Mouse (Mus musculus) MEL (cell line): ENCODE measurements around the gene Lrp6. TPM values are rescaled to one million over a fixed set of nuclear protein-coding genes. Genes with fewer than 3 reads are reported as not detected.

Source experiments
- DNase-seq: peaks from one replicate; pipeline ENCODE4 v3.0.0; 2011; ENCODE audit warnings: low read depth, low spot score
- H3K27ac ChIP-seq: 2 replicates; pipeline ENCODE4 v1.5.1; 2012; ENCODE audit warnings: low read depth, mild to moderate bottlenecking, control low read depth, low read length, moderate library complexity; ENCODE audit not compliant: control insufficient read depth
- H3K27me3 ChIP-seq, 2 experiments: fragments of 150-350 bp in 1 of 2; sonication (generic) in 1 of 2; 2 replicates each; pipeline ENCODE4 v1.6.1; 2012; ENCODE audit warnings: low read length in 2 of 2, mild to moderate bottlenecking in 2 of 2, improper control_type of control experiment in 1 of 2, moderate library complexity in 1 of 2; ENCODE audit not compliant: insufficient read depth in 2 of 2, control insufficient read depth in 1 of 2
- H3K36me3 ChIP-seq, 2 experiments: 2 replicates each; pipeline ENCODE4 v1.6.1; 2012 to 2014; ENCODE audit warnings: low read length in 2 of 2, improper control_type of control experiment in 1 of 2, inconsistent platforms in 1 of 2, mild to moderate bottlenecking in 1 of 2; ENCODE audit not compliant: insufficient read depth in 2 of 2, control insufficient read depth in 1 of 2
- H3K4me1 ChIP-seq, 2 experiments: fragments of 150-350 bp in 1 of 2; sonication (generic) in 1 of 2; 2 replicates each; pipeline ENCODE4 v1.6.1; 2012; ENCODE audit warnings: low read length in 2 of 2, improper control_type of control experiment in 1 of 2, mild to moderate bottlenecking in 1 of 2; ENCODE audit not compliant: insufficient read depth in 2 of 2, control insufficient read depth in 1 of 2
- H3K4me3 ChIP-seq, 2 experiments: fragments of 150-350 bp in 1 of 2; sonication (generic) in 1 of 2; 2 replicates each; pipeline ENCODE4 v1.5.1; 2012; ENCODE audit warnings: low read depth in 2 of 2, low read length in 2 of 2, mild to moderate bottlenecking in 2 of 2, moderate library complexity in 2 of 2, control low read depth in 1 of 2, improper control_type of control experiment in 1 of 2; ENCODE audit not compliant: control insufficient read depth in 1 of 2, insufficient read depth in 1 of 2
- H3K79me2 ChIP-seq: 2 replicates; pipeline ENCODE4 v1.6.1; 2012; ENCODE audit warnings: mild to moderate bottlenecking, low read length, moderate library complexity; ENCODE audit not compliant: control insufficient read depth, poor library complexity, insufficient read depth
- H3K9ac ChIP-seq: 2 replicates; pipeline ENCODE4 v1.6.1; 2012; ENCODE audit warnings: low read depth, mild to moderate bottlenecking, control low read depth, low read length, moderate library complexity; ENCODE audit not compliant: control insufficient read depth, poor library complexity, severe bottlenecking
- H3K9me3 ChIP-seq: fragments of 150-350 bp; sonication (generic); replicated peaks from 2 replicates; pipeline ENCODE4 v1.6.1; 2012; ENCODE audit warnings: mild to moderate bottlenecking, low read length, improper control_type of control experiment, moderate library complexity; ENCODE audit not compliant: insufficient read depth
- CHD1 ChIP-seq: IDR thresholded peaks from 2 replicates; pipeline ENCODE4 v1.6.1; 2012; ENCODE audit warnings: low read depth, mild to moderate bottlenecking, inconsistent platforms, low read length, improper control_type of control experiment
- CHD2 ChIP-seq: IDR thresholded peaks from 2 replicates; pipeline ENCODE4 v1.6.1; 2011; ENCODE audit warnings: low read length, improper control_type of control experiment
- E2F4 ChIP-seq: IDR thresholded peaks from 2 replicates; pipeline ENCODE4 v1.6.1; 2011; ENCODE audit warnings: low read depth, low read length, improper control_type of control experiment, borderline replicate concordance
- ELF1 ChIP-seq: IDR thresholded peaks from 2 replicates; pipeline ENCODE4 v1.6.1; 2014; ENCODE audit warnings: low read depth, mild to moderate bottlenecking, inconsistent platforms, low read length, improper control_type of control experiment, moderate library complexity
- ETS1 ChIP-seq: IDR thresholded peaks from 2 replicates; pipeline ENCODE4 v1.6.1; 2012; ENCODE audit warnings: low read depth, mild to moderate bottlenecking, inconsistent platforms, low read length, improper control_type of control experiment, moderate library complexity
- GATA1 ChIP-seq: IDR thresholded peaks from 2 replicates; pipeline ENCODE4 v1.6.1; 2011; ENCODE audit warnings: low read depth, low read length, improper control_type of control experiment
- JUND ChIP-seq: IDR thresholded peaks from 2 replicates; pipeline ENCODE4 v1.6.1; 2011; ENCODE audit warnings: low read depth, mild to moderate bottlenecking, improper control_type of control experiment, low read length
- MAX ChIP-seq: IDR thresholded peaks from 2 replicates; pipeline ENCODE4 v1.6.1; 2011; ENCODE audit warnings: low read length, improper control_type of control experiment
- MAZ ChIP-seq: IDR thresholded peaks from 2 replicates; pipeline ENCODE4 v1.6.1; 2012; ENCODE audit warnings: low read depth, mild to moderate bottlenecking, inconsistent platforms, low read length, improper control_type of control experiment
- MEF2A ChIP-seq: IDR thresholded peaks from 2 replicates; pipeline ENCODE4 v1.6.1; 2014; ENCODE audit warnings: low read depth, mild to moderate bottlenecking, inconsistent platforms, low read length, improper control_type of control experiment; ENCODE audit not compliant: poor library complexity, insufficient replicate concordance, severe bottlenecking; ENCODE audit errors: extremely low read depth
- MYB ChIP-seq: IDR thresholded peaks from 2 replicates; pipeline ENCODE4 v1.6.1; 2011; ENCODE audit warnings: mild to moderate bottlenecking, low read depth, low read length, improper control_type of control experiment
- POLR2AphosphoS5 ChIP-seq: IDR thresholded peaks from 2 replicates; pipeline ENCODE4 v1.6.1; 2012; ENCODE audit warnings: low read depth, borderline replicate concordance, mild to moderate bottlenecking, inconsistent platforms, low read length, moderate library complexity, mixed read lengths
- RAD21 ChIP-seq: IDR thresholded peaks from 2 replicates; pipeline ENCODE4 v1.6.1; 2011; ENCODE audit warnings: mild to moderate bottlenecking, low read depth, low read length, improper control_type of control experiment
- UBTF ChIP-seq: IDR thresholded peaks from 2 replicates; pipeline ENCODE4 v1.6.1; 2012; ENCODE audit warnings: low read depth, mild to moderate bottlenecking, inconsistent platforms, low read length, improper control_type of control experiment, moderate library complexity, borderline replicate concordance; ENCODE audit not compliant: insufficient read depth
- USF2 ChIP-seq, 2 experiments: IDR thresholded peaks; 2 replicates each; pipeline ENCODE4 v1.6.1; 2011 to 2012; ENCODE audit warnings: improper control_type of control experiment in 2 of 2, low read length in 2 of 2, borderline replicate concordance in 1 of 2, inconsistent platforms in 1 of 2, low read depth in 1 of 2, mild to moderate bottlenecking in 1 of 2; ENCODE audit not compliant: insufficient read depth in 1 of 2
- ZC3H11A ChIP-seq: IDR thresholded peaks from 2 replicates; pipeline ENCODE4 v1.6.1; 2012; ENCODE audit warnings: low read depth, mild to moderate bottlenecking, inconsistent platforms, low read length, improper control_type of control experiment
- ZMIZ1 ChIP-seq: IDR thresholded peaks from 2 replicates; pipeline ENCODE4 v1.6.1; 2012; ENCODE audit warnings: low read depth, mild to moderate bottlenecking, inconsistent platforms, low read length, improper control_type of control experiment, moderate library complexity
- ZNF384 ChIP-seq: IDR thresholded peaks from 2 replicates; pipeline ENCODE4 v1.6.1; 2012; ENCODE audit warnings: low read depth, mild to moderate bottlenecking, inconsistent platforms, low read length, improper control_type of control experiment
- polyA plus RNA-seq, 2 experiments: library from polyadenylated mRNA; stranded (reverse) in 1 of 2; unstranded in 1 of 2; fragments of >175 nt in 1 of 2; fragments of >200 nt in 1 of 2; gene quantifications; 2 replicates each; pipeline versions ENCODE4 v1.2.1 to v1.2.4; 2012; ENCODE audit warnings: low replicate concordance in 2 of 2, low read depth in 1 of 2; ENCODE audit not compliant: insufficient read length in 2 of 2, insufficient read depth in 1 of 2, missing spikeins in 1 of 2
- total RNA-seq: library from RNA; depleted of rRNA; stranded (reverse); fragments of 300-350 nt; gene quantifications from 2 replicates; pipeline ENCODE4 v1.2.3, GENCODE M21; 2012

The Lrp6 gene
- total and polyA plus RNA-seq, 3 experiments = 13.1 to 25.7 (median 17.2) TPM

- Histone ChIP-seq H3K36me3 (peaks cover 0 to 14% of the 10 kb centered on the region in 2 experiments; a peak in 2 of 4 replicates), H3K9ac (no peak overlapping the region), H3K27ac (no peak overlapping the region), H3K79me2 (peaks cover 43% of the 10 kb centered on the region), H3K4me1 (peaks cover 8 to 16% of the 10 kb centered on the region in 2 experiments; a peak in 3 of 4 replicates), H3K4me3 (no peak overlapping the region), H3K9me3 (no peaks in the 10 kb centered on the region), H3K27me3 (no peaks in the 10 kb centered on the region)
- no peak for DNase-seq
- no peak for TF ChIP-seq MEF2A
- no peak for TF ChIP-seq POLR2AphosphoS5
- TF ChIP-seq E2F4 = no peak
- no peak for TF ChIP-seq ELF1
- no peak for TF ChIP-seq ETS1
- TF ChIP-seq MAZ = no peak
- TF ChIP-seq ZC3H11A = no peak
- TF ChIP-seq ZNF384 = no peak
- TF ChIP-seq GATA1 = no peak
- no peak for TF ChIP-seq RAD21
- no peak for TF ChIP-seq CHD1
- no peak for TF ChIP-seq USF2 (IDR thresholded peaks at IDR 0.05; ENCODE audit: borderline replicate concordance in 1 of 2, insufficient read depth in 1 of 2, low read depth in 1 of 2, low read length in 2 of 2)
- TF ChIP-seq ZMIZ1 = no peak
- TF ChIP-seq CHD2 = no peak
- no peak for TF ChIP-seq MAX
These were observed 10.4 kb downstream of the Lrp6 start for GRCm38 (mm10) chr6:134556185-134556950.

GRCm38 (mm10) chr6:134555178-134555577, 11.6 kb downstream of the Lrp6 start:
- H3K27me3 ChIP-seq = no peaks in the 10 kb centered on the region
- no peaks in the 10 kb centered on the region for H3K9me3 ChIP-seq
- H3K27ac ChIP-seq = no peak overlapping the region
- no peak for DNase-seq
- H3K4me1 ChIP-seq = peaks cover 8 to 16% of the 10 kb centered on the region in 2 experiments; a peak in 3 of 4 replicates
- H3K36me3 ChIP-seq = peaks cover 0 to 14% of the 10 kb centered on the region in 2 experiments; a peak in 2 of 4 replicates
- peaks cover 43% of the 10 kb centered on the region for H3K79me2 ChIP-seq
- TF ChIP-seq UBTF (no peak), MYB (no peak), JUND (0 out of 2 replicates have a peak, but pooled peaks have one; percentile 17)
- no peak overlapping the region for H3K9ac ChIP-seq
- H3K4me3 ChIP-seq = no peak overlapping the region
